ENCODE assay signal across 15 mouse cellular contexts in the genomic region with DNA sequence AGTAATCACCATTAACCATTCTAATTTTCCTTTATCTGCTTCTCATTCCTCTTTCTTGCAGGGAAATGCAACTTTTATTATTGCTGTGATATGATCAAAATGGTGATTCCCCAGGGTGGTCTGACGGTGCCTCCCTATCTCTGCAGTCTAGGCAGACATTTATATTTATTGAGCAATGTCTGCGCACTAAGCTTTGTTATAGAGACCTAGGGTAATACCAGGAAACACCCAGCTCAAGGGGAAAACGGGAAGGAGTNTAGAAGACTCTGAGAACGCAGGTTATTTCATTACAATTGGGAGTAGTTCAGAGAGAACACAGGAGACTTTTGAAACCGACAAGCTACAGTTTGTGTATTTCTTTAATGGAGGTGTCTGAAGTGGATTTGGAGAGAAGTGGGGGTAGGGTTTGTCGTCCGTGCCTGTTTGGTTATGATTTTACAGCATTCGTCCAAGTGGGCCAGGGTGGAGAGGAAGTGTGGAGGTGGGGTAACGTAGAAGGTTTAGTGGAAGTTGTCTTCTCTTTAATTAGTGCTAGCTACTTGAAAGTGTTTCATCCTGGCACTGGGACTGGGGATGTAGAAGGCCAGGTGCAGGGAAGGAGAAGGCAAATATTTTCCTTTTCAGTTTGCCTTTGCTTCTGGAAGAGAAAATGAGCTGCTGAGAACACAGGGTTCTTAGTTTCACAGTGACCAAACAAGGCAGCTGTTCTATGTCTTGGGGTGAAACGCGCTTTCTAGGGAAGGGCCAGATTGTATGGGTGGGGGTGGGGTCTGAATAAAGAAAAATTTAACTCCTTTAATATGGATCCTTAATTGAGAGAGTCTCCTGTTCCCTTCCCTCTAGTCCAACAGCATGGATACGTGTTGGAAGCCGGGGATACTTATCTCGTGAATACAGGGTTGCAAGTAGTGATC. TPM values are rescaled to one million over a fixed set of nuclear protein-coding genes. Genes with fewer than 3 reads are reported as not detected.
DNase-seq lines count a peak whose midpoint lies in the region; ATAC-seq and TF ChIP-seq lines count a peak whose summit lies in the region.
"Had no signal": no experiment of that assay in that cellular context is flagged by ENCODE, and none has a peak within 500 bp of the region (broad histone marks: within the 10 kb centered on the region; RNA-seq: fewer than 3 reads in every experiment).

No protein-coding gene starts in this region.

- no peak for TF ChIP-seq CTCF in bone marrow macrophage, adult 2 months (IDR thresholded peaks at IDR 0.05; ENCODE audit: low read depth, low read length)
- no peak for TF ChIP-seq CTCF in thymus, adult 2 months (IDR thresholded peaks at IDR 0.05; ENCODE audit: borderline replicate concordance, control insufficient read depth, extremely low read depth, insufficient read depth, low read length, poor library complexity)

- no peak for DNase-seq in kidney, postnatal 14 days
- no peak for DNase-seq in intestine, embryonic 14.5 days (ENCODE audit: low spot score)
- peak; percentile 21 to 22 for DNase-seq in lung, postnatal 4 days
- DNase-seq in cerebellum, adult 9-11 months: no peak
- no peak for DNase-seq in thymus, adult 2 months
- DNase-seq in gastrocnemius, postnatal 14 days: no peak
- DNase-seq: kidney, adult 11 months; midbrain, embryonic 14.5 days; right cerebral cortex, postnatal 4 days; thymus, postnatal 25 days had no signal

- H3K4me2 ChIP-seq in kidney, embryonic 15.5 days: no peak overlapping the region
- peak overlapping the region; percentile 21; the same call in 1 of the 2 replicates for H3K4me2 ChIP-seq in intestine, embryonic 14.5 days (ENCODE audit: low read length)

- 44% methylated on average over 14 of the region's 14 CpGs for WGBS in kidney, embryonic 15.5 days
- WGBS in intestine, embryonic 14.5 days: 34% methylated on average over 14 of the region's 14 CpGs
- 42% methylated on average over 14 of the region's 14 CpGs for WGBS in thymus, adult 2 months

- no peaks in the 10 kb centered on the region for H3K9me3 ChIP-seq in kidney, embryonic 15.5 days (replicated peaks)
- no peaks in the 10 kb centered on the region for H3K9me3 ChIP-seq in intestine, embryonic 14.5 days (ENCODE audit: control insufficient read depth, low read length)
- H3K9me3 ChIP-seq: embryonic facial prominence, embryonic 10.5 days had no signal

- TF ChIP-seq POLR2A in bone marrow macrophage, adult 2 months (IDR thresholded peaks at IDR 0.05; ENCODE audit: borderline replicate concordance, low read depth, low read length): no peak
- TF ChIP-seq POLR2A in thymus, adult 2 months (IDR thresholded peaks at IDR 0.05; ENCODE audit: control insufficient read depth, extremely low read depth, insufficient read depth, low read length, poor library complexity): no peak

- H3K27ac ChIP-seq in kidney, embryonic 15.5 days: peak overlapping the region; percentile 64; the same call in 1 of the 2 replicates
- peak overlapping the region; percentile 48 for H3K27ac ChIP-seq in bone marrow macrophage, adult 2 months (ENCODE audit: insufficient read depth, low read depth, low read length)
- H3K27ac ChIP-seq in intestine, embryonic 14.5 days (ENCODE audit: low read depth): peak overlapping the region; percentile 75; the same call in 1 of the 2 replicates
- no peak overlapping the region for H3K27ac ChIP-seq in thymus, adult 2 months (ENCODE audit: control insufficient read depth, insufficient read depth, low read length)
- H3K27ac ChIP-seq: embryonic facial prominence, embryonic 10.5 days had no signal

- H3K9ac ChIP-seq in kidney, embryonic 15.5 days: no peak overlapping the region
- no peak overlapping the region for H3K9ac ChIP-seq in intestine, embryonic 14.5 days (ENCODE audit: low read length)

- intact Hi-C loops in gastrocnemius, postnatal 14 days (cut with DNase I; ENCODE audit: low total_unique reads): no loop called here

- H3K4me3 ChIP-seq in kidney, embryonic 15.5 days (replicated peaks): no peak overlapping the region
- peak overlapping the region; percentile 30; the same call in 1 of the 2 replicates for H3K4me3 ChIP-seq in bone marrow macrophage, adult 2 months (ENCODE audit: insufficient read depth, low read length)
- no peak overlapping the region for H3K4me3 ChIP-seq in intestine, embryonic 14.5 days (ENCODE audit: low read depth, low read length)
- no peak overlapping the region for H3K4me3 ChIP-seq in thymus, adult 2 months (ENCODE audit: control insufficient read depth, insufficient read depth, low read length)
- H3K4me3 ChIP-seq: embryonic facial prominence, embryonic 10.5 days had no signal

- H3K36me3 ChIP-seq in kidney, embryonic 15.5 days: peaks cover 4% of the 10 kb centered on the region
- H3K36me3 ChIP-seq in intestine, embryonic 14.5 days (ENCODE audit: control insufficient read depth, insufficient read depth, low read length): no peaks in the 10 kb centered on the region
- H3K36me3 ChIP-seq in thymus, adult 2 months (ENCODE audit: control insufficient read depth, insufficient read depth, low read length): no peaks in the 10 kb centered on the region

- no peaks in the 10 kb centered on the region for H3K27me3 ChIP-seq in kidney, embryonic 15.5 days
- no peaks in the 10 kb centered on the region for H3K27me3 ChIP-seq in intestine, embryonic 14.5 days (replicated peaks; ENCODE audit: control insufficient read depth, insufficient read depth, low read length)
- H3K27me3 ChIP-seq in thymus, adult 2 months (ENCODE audit: control insufficient read depth, insufficient read depth, low read length): no peaks in the 10 kb centered on the region

- ATAC-seq in kidney, embryonic 15.5 days (replicated peaks; ENCODE audit: low FRiP score): no peak
- no peak for ATAC-seq in intestine, embryonic 14.5 days (replicated peaks; ENCODE audit: low FRiP score, low TSS enrichment, low read depth)

- peaks cover 15% of the 10 kb centered on the region for H3K4me1 ChIP-seq in kidney, embryonic 15.5 days
- peaks cover 48% of the 10 kb centered on the region for H3K4me1 ChIP-seq in bone marrow macrophage, adult 2 months (ENCODE audit: control insufficient read depth, insufficient read depth, low read length)
- H3K4me1 ChIP-seq in intestine, embryonic 14.5 days (replicated peaks; ENCODE audit: control insufficient read depth, insufficient read depth, low read length): peaks cover 4% of the 10 kb centered on the region
- no peaks in the 10 kb centered on the region for H3K4me1 ChIP-seq in thymus, adult 2 months (replicated peaks; ENCODE audit: control insufficient read depth, insufficient read depth, low read length)

RNA-seq across cellular contexts. Expression of gene Ints6l, which starts 7.6 kb away (rescaled TPM):
- 28.0 and 29.1 TPM in 2 replicates for polyA plus RNA-seq in kidney, embryonic 15.5 days (2015; fragmentation: Nextera tagmentation; extraction: Ambion mirVana)
- polyA plus RNA-seq in bone marrow macrophage, adult 2 months (2012; ENCODE audit: insufficient read depth, insufficient read length, missing spikeins): 86.7 and 89.1 TPM in 2 replicates
- 25.2 and 34.1 TPM in 2 replicates for polyA plus RNA-seq in intestine, embryonic 14.5 days (2014; fragmentation: Nextera tagmentation; extraction: Ambion mirVana)
- 16.6 and 24.0 TPM in 2 replicates for polyA plus RNA-seq in thymus, adult 2 months (2012; rRNA removed)
- 1 to 10 TPM; 5.9 to 6.0 TPM for total RNA-seq in gastrocnemius, postnatal 14 days (2021)

RNA-seq across cellular contexts. Expression of gene Gm2174, which starts 14.5 kb away (rescaled TPM):
- polyA plus RNA-seq in kidney, embryonic 15.5 days (2015; fragmentation: Nextera tagmentation; extraction: Ambion mirVana): 2.3 and 3.2 TPM in 2 replicates
- 5.3 and 6.1 TPM in 2 replicates for polyA plus RNA-seq in bone marrow macrophage, adult 2 months (2012; ENCODE audit: insufficient read depth, insufficient read length, missing spikeins)
- polyA plus RNA-seq in intestine, embryonic 14.5 days (2014; fragmentation: Nextera tagmentation; extraction: Ambion mirVana): 3.7 and 4.0 TPM in 2 replicates
- polyA plus RNA-seq in thymus, adult 2 months (2012; rRNA removed): not detected in 2 replicates
- under 1 TPM in 1 of 2 experiments, not detected in 1; 0.91 TPM for total RNA-seq in gastrocnemius, postnatal 14 days (2021)
- total RNA-seq: left cerebral cortex, postnatal 25 days had no signal
- polyA plus RNA-seq: gonadal fat pad, adult 2 months had no signal

Comparison
In these comparisons a context has a peak if more than half of its experiments do, and no peak if none do; other contexts are left out.
1. DNase-seq: peak in lung, postnatal 4 days (2 of 2); none in kidney, postnatal 14 days (single experiment), intestine, embryonic 14.5 days (single experiment), cerebellum, adult 9-11 months (single experiment), thymus, adult 2 months (single experiment) and gastrocnemius, postnatal 14 days (single experiment).